14 mouse cellular contexts compared by ENCODE assay signal in genomic region chr6:30710371-30711364, GRCm38 (mm10). TPM values are rescaled to one million over a fixed set of nuclear protein-coding genes. Genes with fewer than 3 reads are reported as not detected.
A peak's percentile ranks its signal among the peaks of the same experiment; 100 is the strongest.
DNase-seq lines count a peak whose midpoint lies in the region; ATAC-seq and TF ChIP-seq lines count a peak whose summit lies in the region.
"Had no signal": no experiment of that assay in that cellular context is flagged by ENCODE, and none has a peak within 500 bp of the region (broad histone marks: within the 10 kb centered on the region; RNA-seq: fewer than 3 reads in every experiment).

No protein-coding gene starts in this region.

- H3K4me1 ChIP-seq in liver, embryonic 11.5 days (replicated peaks; ENCODE audit: control insufficient read depth, insufficient read depth, low read length) = peaks cover 27% of the 10 kb centered on the region
- peaks cover 12 to 26% of the 10 kb centered on the region in 2 experiments for H3K4me1 ChIP-seq in MEL (ENCODE audit: control insufficient read depth in 1 of 2, insufficient read depth in 2 of 2, low read length in 2 of 2)
- H3K4me1 ChIP-seq in embryonic facial prominence, embryonic 14.5 days (ENCODE audit: control insufficient read depth, insufficient read depth, low read length) = peaks cover 20% of the 10 kb centered on the region
- H3K4me1 ChIP-seq in cerebellum, adult 2 months (ENCODE audit: control insufficient read depth, insufficient read depth, low read length) = no peaks in the 10 kb centered on the region

- H3K79me2 ChIP-seq in MEL (ENCODE audit: control insufficient read depth, insufficient read depth, low read length, poor library complexity) = no peaks in the 10 kb centered on the region

- no peak for ATAC-seq in liver, embryonic 11.5 days (replicated peaks; ENCODE audit: low FRiP score)
- ATAC-seq in embryonic facial prominence, embryonic 14.5 days (ENCODE audit: low read depth) = no peak
- ATAC-seq: midbrain, embryonic 16.5 days had no signal

- intact Hi-C loops in gastrocnemius, adult 2 months (cut with DNase I) = no loop called here

- no peak for TF ChIP-seq RAD21 in MEL (IDR thresholded peaks at IDR 0.05; ENCODE audit: low read depth, low read length)

- no peak overlapping the region for H3K9ac ChIP-seq in liver, embryonic 11.5 days (ENCODE audit: low read depth, low read length)
- no peak overlapping the region for H3K9ac ChIP-seq in MEL (ENCODE audit: control insufficient read depth, low read depth, low read length, poor library complexity, severe bottlenecking)
- no peak overlapping the region for H3K9ac ChIP-seq in embryonic facial prominence, embryonic 14.5 days (ENCODE audit: low read depth, low read length)
- H3K9ac ChIP-seq: hindbrain, embryonic 15.5 days had no signal

- 57% methylated on average over 25 of the region's 25 CpGs for WGBS in liver, embryonic 11.5 days
- WGBS in embryonic facial prominence, embryonic 14.5 days = 58% methylated on average over 25 of the region's 25 CpGs
- 72% methylated on average over 25 of the region's 25 CpGs for WGBS in cerebellum, adult 2 months

- no peaks in the 10 kb centered on the region for H3K9me3 ChIP-seq in liver, embryonic 11.5 days (ENCODE audit: control insufficient read depth, low read length)
- H3K9me3 ChIP-seq in MEL (replicated peaks; ENCODE audit: insufficient read depth, low read length) = no peaks in the 10 kb centered on the region
- H3K9me3 ChIP-seq in embryonic facial prominence, embryonic 14.5 days (ENCODE audit: control insufficient read depth, low read length) = no peaks in the 10 kb centered on the region
- H3K9me3 ChIP-seq: hindbrain, embryonic 15.5 days had no signal

- H3K4me2 ChIP-seq in liver, embryonic 11.5 days = no peak overlapping the region
- no peak overlapping the region for H3K4me2 ChIP-seq in embryonic facial prominence, embryonic 14.5 days (ENCODE audit: low read depth, low read length)
- H3K4me2 ChIP-seq: hindbrain, embryonic 15.5 days had no signal

- H3K27ac ChIP-seq in liver, embryonic 11.5 days (ENCODE audit: low read depth, low read length) = peak overlapping the region; percentile 72
- H3K27ac ChIP-seq in MEL (ENCODE audit: control insufficient read depth, low read depth, low read length) = 0 out of 2 replicates have a peak overlapping the region, but pooled peaks have one; percentile 14
- H3K27ac ChIP-seq in embryonic facial prominence, embryonic 14.5 days (replicated peaks; ENCODE audit: low read depth, low read length) = peak overlapping the region; percentile 41; the same call in 1 of the 2 replicates
- no peak overlapping the region for H3K27ac ChIP-seq in cerebellum, adult 2 months (ENCODE audit: insufficient read depth, low read length)
- no peak overlapping the region for H3K27ac ChIP-seq in gastrocnemius, adult 2 months
- H3K27ac ChIP-seq: hindbrain, embryonic 15.5 days; left cerebral cortex, adult 2 months had no signal

- H3K36me3 ChIP-seq in liver, embryonic 11.5 days (ENCODE audit: control insufficient read depth, insufficient read depth, low read length) = no peaks in the 10 kb centered on the region
- H3K36me3 ChIP-seq in MEL (ENCODE audit: control insufficient read depth in 1 of 2, insufficient read depth in 2 of 2, low read length in 2 of 2) = peaks cover 0 to 26% of the 10 kb centered on the region in 2 experiments; a peak in 2 of 4 replicates
- H3K36me3 ChIP-seq in embryonic facial prominence, embryonic 14.5 days (ENCODE audit: control insufficient read depth, insufficient read depth, low read length) = no peaks in the 10 kb centered on the region
- H3K36me3 ChIP-seq: hindbrain, embryonic 15.5 days had no signal

- peak; percentile 56 for DNase-seq in embryo, embryonic 11 days
- DNase-seq in embryo, embryonic 10 days (ENCODE audit: low spot score) = no peak
- no peak for DNase-seq in liver, embryonic 11.5 days (ENCODE audit: low spot score)
- no peak for DNase-seq in liver
- peak; percentile 48 for DNase-seq in MEL (ENCODE audit: low read depth, low spot score)
- no peak for DNase-seq in embryonic facial prominence, embryonic 14.5 days (ENCODE audit: low spot score)
- DNase-seq in cerebellum, adult 2 months = no peak
- DNase-seq in gastrocnemius, adult 2 months = no peak
- DNase-seq: kidney, postnatal 14 days; lung, postnatal 4 days; thymus, adult 2 months had no signal

- no peak for TF ChIP-seq CTCF in MEL (IDR thresholded peaks at IDR 0.05 in 2 of 3, conservative IDR thresholded peaks at IDR 0.05 in 1 of 3; ENCODE audit: control insufficient read depth in 1 of 3, insufficient read depth in 1 of 3, low read depth in 2 of 3, low read length in 3 of 3, poor library complexity in 1 of 3, severe bottlenecking in 1 of 3)
- no peak for TF ChIP-seq CTCF in cerebellum, adult 2 months (IDR thresholded peaks at IDR 0.05; ENCODE audit: borderline replicate concordance, insufficient read depth, low read depth, low read length)
- no peak for TF ChIP-seq CTCF in gastrocnemius, adult 2 months (IDR thresholded peaks at IDR 0.05)

- no peaks in the 10 kb centered on the region for H3K27me3 ChIP-seq in liver, embryonic 11.5 days (replicated peaks; ENCODE audit: control insufficient read depth, insufficient read depth, low read length)
- H3K27me3 ChIP-seq in MEL (ENCODE audit: control insufficient read depth in 1 of 2, insufficient read depth in 2 of 2, low read length in 2 of 2) = no peaks in the 10 kb centered on the region; a peak in 1 of 4 replicates
- H3K27me3 ChIP-seq in embryonic facial prominence, embryonic 14.5 days (replicated peaks; ENCODE audit: control insufficient read depth, insufficient read depth, low read length) = no peaks in the 10 kb centered on the region
- H3K27me3 ChIP-seq in cerebellum, adult 2 months (ENCODE audit: control insufficient read depth, insufficient read depth, low read length) = no peaks in the 10 kb centered on the region
- H3K27me3 ChIP-seq: hindbrain, embryonic 15.5 days had no signal

- no peak for TF ChIP-seq EP300 in MEL (IDR thresholded peaks at IDR 0.05; ENCODE audit: low read depth in 1 of 2, low read length in 2 of 2)

- no peak overlapping the region for H3K4me3 ChIP-seq in liver, embryonic 11.5 days (ENCODE audit: low read depth, low read length)
- H3K4me3 ChIP-seq in MEL (ENCODE audit: control insufficient read depth in 1 of 2, insufficient read depth in 1 of 2, low read depth in 2 of 2, low read length in 2 of 2) = no peak overlapping the region
- H3K4me3 ChIP-seq in embryonic facial prominence, embryonic 14.5 days (ENCODE audit: low read depth, low read length) = no peak overlapping the region
- H3K4me3 ChIP-seq in cerebellum, adult 2 months (replicated peaks; ENCODE audit: insufficient read depth, low read depth, low read length) = no peak overlapping the region
- no peak overlapping the region for H3K4me3 ChIP-seq in gastrocnemius, adult 2 months
- H3K4me3 ChIP-seq: hindbrain, embryonic 15.5 days; left cerebral cortex, adult 2 months had no signal

- no peak for TF ChIP-seq POLR2A in MEL (IDR thresholded peaks at IDR 0.05; ENCODE audit: control insufficient read depth in 1 of 2, insufficient read depth in 1 of 2, low read depth in 1 of 2, low read length in 2 of 2, poor library complexity in 1 of 2)
- TF ChIP-seq POLR2A in cerebellum, adult 2 months (IDR thresholded peaks at IDR 0.05; ENCODE audit: borderline replicate concordance, insufficient read depth, low read length) = no peak

TF ChIP-seq in MEL, 35 proteins besides CTCF, POLR2A, EP300 and RAD21:
- no peak for TF ChIP-seq MYB (IDR thresholded peaks at IDR 0.05; ENCODE audit: low read depth, low read length)
- no peak for TF ChIP-seq POLR2AphosphoS5 (IDR thresholded peaks at IDR 0.05; ENCODE audit: borderline replicate concordance, low read depth, low read length)

RNA-seq across cellular contexts. Expression of gene Mest, which starts 12.7 kb away (rescaled TPM):
- 800 and 828 TPM in 2 replicates for polyA plus RNA-seq in liver, embryonic 11.5 days (2014; fragmentation: Nextera tagmentation; extraction: Ambion mirVana)
- 0.10 and 0.12 TPM in 2 replicates for total RNA-seq in MEL (2012; rRNA removed)
- polyA plus RNA-seq in MEL (2012; ENCODE audit: insufficient read depth in 1 of 2, insufficient read length in 2 of 2, low read depth in 1 of 2, low replicate concordance in 2 of 2, missing spikeins in 1 of 2) = under 1 TPM in 1 of 2 experiments, not detected in 1; 0.31 TPM
- polyA plus RNA-seq in embryonic facial prominence, embryonic 14.5 days (2014; fragmentation: Nextera tagmentation; extraction: Ambion mirVana) = 2,046 and 2,257 TPM in 2 replicates
- polyA plus RNA-seq in cerebellum, adult 2 months (2012; rRNA removed) = 25.3 and 32.9 TPM in 2 replicates
- total RNA-seq in gastrocnemius, adult 2 months (2021) = 1 to 10 TPM; 1.6 to 2.4 TPM

RNA-seq across cellular contexts. Expression of gene Cep41, which starts 17.1 kb away (rescaled TPM):
- polyA plus RNA-seq in liver, embryonic 11.5 days (2014; fragmentation: Nextera tagmentation; extraction: Ambion mirVana) = 12.0 and 14.3 TPM in 2 replicates
- total RNA-seq in MEL (2012; rRNA removed) = 9.2 and 9.8 TPM in 2 replicates
- polyA plus RNA-seq in MEL (2012; ENCODE audit: insufficient read depth in 1 of 2, insufficient read length in 2 of 2, low read depth in 1 of 2, low replicate concordance in 2 of 2, missing spikeins in 1 of 2) = 10 to 100 TPM in 1 of 2 experiments, not detected in 1; 12.0 TPM
- polyA plus RNA-seq in embryonic facial prominence, embryonic 14.5 days (2014; fragmentation: Nextera tagmentation; extraction: Ambion mirVana) = 38.6 and 44.3 TPM in 2 replicates
- 4.0 and 4.1 TPM in 2 replicates for polyA plus RNA-seq in cerebellum, adult 2 months (2012; rRNA removed)
- 1 to 10 TPM in 1 of 2 experiments, under 1 TPM in 1; 0.20 to 1.6 TPM for total RNA-seq in gastrocnemius, adult 2 months (2021)

Comparison
In these comparisons a context has a peak if more than half of its experiments do, and no peak if none do; other contexts are left out.
1. DNase-seq: peak in embryo, embryonic 11 days (single experiment) and MEL (single experiment); none in embryo, embryonic 10 days (single experiment), liver, embryonic 11.5 days (single experiment), liver (single experiment), embryonic facial prominence, embryonic 14.5 days (single experiment), cerebellum, adult 2 months (0 of 2) and gastrocnemius, adult 2 months (single experiment).
2. H3K27ac ChIP-seq: peak in liver, embryonic 11.5 days (single experiment), MEL (single experiment) and embryonic facial prominence, embryonic 14.5 days (single experiment); none in cerebellum, adult 2 months (single experiment) and gastrocnemius, adult 2 months (single experiment).
3. RNA of gene Mest, which starts 12.7 kb away (polyA plus RNA-seq): 2,046 to 2,257 TPM in embryonic facial prominence, embryonic 14.5 days and 800 to 828 TPM in liver, embryonic 11.5 days; 25.3 to 32.9 TPM in cerebellum, adult 2 months and 0.31 TPM in MEL; every median in the first group is over 10 times any median in the second.